Mouse (Mus musculus): ENCODE results near the gene Asna1. TPM values are rescaled to one million over a fixed set of nuclear protein-coding genes. Genes with fewer than 3 reads are reported as not detected.

Asna1 gene
- total RNA-seq, 4 experiments from 2014 or later, result 96.4 to 107 (median 101) TPM

DNA sequence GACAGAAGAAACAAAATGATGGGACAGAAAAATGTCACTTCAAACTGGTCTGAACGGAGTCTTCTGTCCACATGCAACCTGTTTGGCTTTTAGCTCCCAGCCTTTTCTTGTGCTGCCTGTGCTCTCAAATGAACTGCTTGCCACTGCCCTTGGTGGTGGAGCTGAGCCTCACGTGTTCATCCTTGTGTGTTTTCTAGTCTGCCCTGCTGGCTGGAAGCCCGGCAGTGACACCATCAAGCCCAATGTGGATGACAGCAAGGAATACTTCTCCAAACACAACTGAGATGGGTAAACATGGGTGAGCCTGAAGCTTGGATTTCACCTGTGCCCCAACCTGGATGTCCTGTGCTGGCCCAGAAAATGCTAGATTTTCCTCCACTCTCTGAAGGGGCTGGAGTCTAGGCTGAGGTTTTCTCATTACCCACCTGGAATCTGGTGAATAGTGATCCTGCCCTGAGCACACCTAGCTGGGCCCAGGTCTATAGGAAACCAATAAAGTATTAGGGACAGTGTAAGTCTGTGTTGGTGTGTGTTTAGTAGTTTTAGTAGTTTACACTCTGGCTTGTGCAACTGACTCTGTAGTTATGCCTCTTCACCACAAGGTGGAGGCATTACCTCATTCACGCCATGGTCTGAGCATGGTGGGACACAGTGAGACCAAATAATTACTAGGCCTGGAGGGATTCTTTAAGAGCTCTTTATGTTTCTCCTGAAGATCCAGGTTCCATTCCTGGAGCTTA lies 51.1 kb downstream of the Asna1 start:
- peak; percentile 88 for DNase-seq

DNA sequence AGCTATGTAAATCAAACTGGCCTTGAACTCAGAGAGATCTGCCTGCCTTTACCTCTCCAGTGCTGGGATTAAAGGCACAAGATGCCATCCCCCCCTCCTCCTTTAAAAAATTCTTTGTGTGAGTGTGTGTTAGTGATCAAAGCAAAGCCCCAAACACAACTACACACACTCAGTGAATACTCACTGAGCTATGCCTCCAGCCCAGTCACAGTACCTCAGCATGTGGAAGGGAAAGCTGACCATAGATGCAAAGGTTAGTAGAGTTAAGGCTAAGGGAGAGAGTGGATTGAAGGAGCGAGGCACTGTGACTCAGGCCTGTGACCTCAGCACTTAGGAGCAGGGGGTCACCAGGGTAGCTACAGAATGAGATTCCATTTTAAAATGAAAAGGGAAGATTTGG lies 52.0 kb downstream of the Asna1 start:
- no peak for DNase-seq

DNA sequence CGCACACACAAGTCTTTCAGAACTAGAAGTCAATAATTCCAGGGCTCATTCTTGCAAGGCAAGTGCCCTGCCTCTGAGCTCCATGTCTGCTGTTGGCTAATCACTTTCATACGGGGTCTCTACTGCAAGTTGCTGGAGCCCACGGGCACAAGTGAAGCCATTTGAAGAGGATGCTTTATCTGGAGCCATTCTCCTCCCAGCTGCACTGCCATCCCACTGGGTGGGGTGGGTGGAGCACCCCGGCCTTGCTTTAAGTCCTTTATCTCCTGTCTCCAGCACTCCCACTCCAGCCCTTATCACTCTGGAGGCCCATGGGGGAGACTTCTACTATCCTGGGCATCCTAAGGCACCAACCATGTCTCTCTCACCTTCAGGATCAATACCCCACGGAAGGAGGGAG lies 54.2 kb downstream of the Asna1 start:
- no peak for DNase-seq

DNA sequence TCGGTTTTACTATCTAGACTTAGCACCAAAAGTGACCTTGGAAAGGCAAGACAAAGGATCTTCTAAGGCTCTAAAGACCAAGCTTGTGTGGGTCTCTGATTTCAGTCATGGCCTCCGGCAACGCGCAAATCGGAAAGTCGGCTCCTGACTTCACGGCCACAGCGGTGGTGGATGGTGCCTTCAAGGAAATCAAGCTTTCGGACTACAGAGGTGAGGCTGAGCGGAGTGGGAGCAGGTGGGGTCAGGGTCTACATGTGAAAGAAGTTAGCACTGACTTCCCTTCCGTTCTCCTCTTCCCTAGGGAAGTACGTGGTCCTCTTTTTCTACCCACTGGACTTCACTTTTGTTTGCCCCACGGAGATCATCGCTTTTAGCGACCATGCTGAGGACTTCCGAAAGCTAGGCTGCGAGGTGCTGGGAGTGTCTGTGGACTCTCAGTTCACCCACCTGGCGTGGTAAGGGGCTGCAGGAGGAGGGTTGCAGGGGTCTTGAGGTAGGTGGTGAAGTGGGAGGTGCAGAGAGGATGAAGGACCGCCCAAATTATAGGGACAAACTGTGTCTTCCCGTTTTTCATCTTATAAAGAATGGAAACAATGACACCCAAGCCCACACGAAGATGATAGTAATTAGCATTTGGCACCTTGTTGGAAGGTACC lies 54.8 kb downstream of the Asna1 start:
- no peak for DNase-seq

DNA sequence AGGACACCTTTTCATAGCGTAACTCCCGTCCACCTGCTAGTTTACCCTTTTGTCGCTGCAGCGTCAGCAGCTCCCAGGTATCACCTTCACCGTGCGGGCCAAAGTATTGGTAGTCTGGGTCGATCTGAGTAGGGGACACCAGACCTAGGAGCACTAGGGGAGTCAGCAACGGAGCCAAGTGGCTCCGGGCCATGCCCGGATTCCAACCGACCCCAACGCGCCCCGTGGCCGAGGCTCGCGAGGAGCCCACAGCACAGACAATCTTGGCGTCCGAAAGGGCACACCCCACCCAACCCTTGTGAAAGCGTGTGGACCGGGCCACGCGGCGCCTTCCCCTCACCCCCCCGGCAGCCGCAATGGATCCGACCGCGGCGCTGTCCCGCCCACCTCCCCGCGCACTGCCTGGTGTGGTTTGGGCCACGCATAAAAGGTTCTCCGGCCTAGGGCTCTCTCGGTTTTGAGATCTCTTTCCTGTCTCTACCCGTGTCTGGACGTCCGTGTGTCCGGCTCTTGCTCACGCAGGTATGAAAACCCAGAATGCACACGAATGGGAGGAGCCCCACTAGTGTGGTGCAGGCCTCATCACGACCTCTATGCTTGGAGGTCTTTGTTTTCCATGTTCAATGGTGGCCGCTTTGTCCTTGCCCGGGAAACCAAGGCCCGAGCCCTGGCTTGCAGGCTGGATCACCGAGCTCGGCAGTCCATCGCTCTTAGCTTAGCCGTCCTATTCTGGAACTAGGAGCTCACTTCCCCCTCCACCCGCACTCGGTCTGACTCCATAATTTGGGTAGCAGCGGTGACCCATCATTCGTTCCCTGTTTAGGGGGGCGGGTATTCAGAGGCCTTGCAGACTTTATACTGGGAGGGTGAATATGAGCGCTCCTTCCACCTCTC lies 55.6 kb downstream of the Asna1 start, which contains the start of the genes Gm49661, Prdx2 and Rnaseh2a:
TSS of gene Gm49661 (minus strand) at position 193 of the 894 bp plus-strand sequence.
TSS of gene Prdx2 (plus strand) at position 347 of the 894 bp plus-strand sequence.
TSS of gene Rnaseh2a (minus strand) at position 527 of the 894 bp plus-strand sequence.
- DNase-seq, result peak; percentile 63

DNA sequence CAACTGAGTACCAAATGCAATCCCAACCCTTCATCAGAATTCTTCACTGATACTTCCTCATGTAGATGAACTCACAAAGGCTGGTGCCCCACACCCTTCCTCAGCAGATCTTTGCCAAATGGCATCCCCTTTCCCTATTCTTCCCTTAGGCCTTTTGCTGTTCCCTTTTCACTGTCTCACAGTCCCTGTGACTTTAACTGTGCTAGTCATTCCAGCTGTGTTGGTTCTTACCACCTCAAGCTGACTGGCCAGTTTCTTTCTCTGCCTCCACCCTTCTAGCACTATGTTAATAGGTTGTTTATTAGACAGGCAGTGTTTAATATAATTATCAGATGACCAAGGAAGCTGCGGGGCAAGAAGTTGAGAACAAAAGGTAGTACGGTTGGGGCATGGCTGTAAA lies 56.4 kb downstream of the Asna1 start:
- no peak for DNase-seq

Small RNA genes within 50 kb of the gene (microRNA-seq; reads per million reads assigned to microRNA genes)
- 0.53 to 0.84 reads per million in 2 experiments for gene Mir7070

Other genes starting within 250 kb of the Asna1 start
- gene Nfix, start 224.9 kb downstream of the Asna1 start, total RNA-seq (2022), result 100 to 1,000 TPM in 3 of 4 experiments, 10 to 100 TPM in 1; 99.6 to 150 (median 117) TPM
- 10 to 100 TPM; 11.2 to 14.9 (median 12.5) TPM for gene Dand5, start 202.5 kb downstream of the Asna1 start, total RNA-seq (2022)
- 10 to 100 TPM; 63.6 to 68.4 (median 66.2) TPM for gene Gadd45gip1, start 193.8 kb downstream of the Asna1 start, total RNA-seq (2022)
- gene Rad23a, start 184.6 kb downstream of the Asna1 start, total RNA-seq (2022), result 100 to 1,000 TPM; 107 to 125 (median 111) TPM
- gene Calr, start 178.3 kb downstream of the Asna1 start, total RNA-seq (2022), result 100 to 1,000 TPM; 629 to 719 (median 673) TPM
- 10 to 100 TPM; 59.9 to 76.8 (median 68.0) TPM for gene Farsa, start 168.3 kb downstream of the Asna1 start, total RNA-seq (2022)
- 1 to 10 TPM; 6.1 to 9.1 (median 7.1) TPM for gene Syce2, start 153.2 kb downstream of the Asna1 start, total RNA-seq (2022)
- gene Gcdh, start 131.4 kb downstream of the Asna1 start, total RNA-seq (2022), result 10 to 100 TPM; 51.9 to 66.4 (median 60.4) TPM
- under 1 TPM in 2 of 4 experiments, not detected in 2; 0.22 to 0.24 TPM for gene Klf1, start 123.4 kb downstream of the Asna1 start, total RNA-seq (2022)
- gene Dnase2a, start 116.7 kb downstream of the Asna1 start, total RNA-seq (2022), result 10 to 100 TPM; 12.5 to 28.7 (median 22.2) TPM
- gene Mast1, start 87.9 kb downstream of the Asna1 start, total RNA-seq (2022), result 1 to 10 TPM; 2.1 to 9.2 (median 5.9) TPM
- gene Rtbdn, start 78.3 kb downstream of the Asna1 start, total RNA-seq (2022), result under 1 TPM in 2 of 4 experiments, not detected in 2; 0.28 to 0.40 TPM
- 1 to 10 TPM in 2 of 4 experiments, not detected in 2; 1.7 to 2.3 TPM for gene Gm49661, start 55.8 kb downstream of the Asna1 start, total RNA-seq (2022)
- 100 to 1,000 TPM; 651 to 758 (median 708) TPM for gene Prdx2, start 55.7 kb downstream of the Asna1 start, total RNA-seq (2022)
- gene Rnaseh2a, start 55.5 kb downstream of the Asna1 start, total RNA-seq (2022), result 100 to 1,000 TPM in 3 of 4 experiments, 10 to 100 TPM in 1; 89.0 to 142 (median 110) TPM
- 100 to 1,000 TPM in 1 of 4 experiments, 10 to 100 TPM in 3; 39.9 to 211 (median 52.4) TPM for gene Junb, start 46.6 kb downstream of the Asna1 start, total RNA-seq (2022)
- gene Hook2, start 34.7 kb downstream of the Asna1 start, total RNA-seq (2022), result 10 to 100 TPM in 2 of 4 experiments, 1 to 10 TPM in 2; 6.2 to 12.7 (median 10.5) TPM
- not detected for gene Best2, start 10.8 kb downstream of the Asna1 start, total RNA-seq (2022)
- 100 to 1,000 TPM; 134 to 159 (median 155) TPM for gene Trir, start 1.5 kb upstream of the Asna1 start, total RNA-seq (2022)
- 10 to 100 TPM; 67.7 to 85.8 (median 73.5) TPM for gene Tnpo2, start 11.6 kb upstream of the Asna1 start, total RNA-seq (2022)
- gene Fbxw9, start 34.8 kb upstream of the Asna1 start, total RNA-seq (2022), result 10 to 100 TPM; 15.0 to 29.6 (median 21.6) TPM
- 1 to 10 TPM in 1 of 4 experiments, not detected in 3; 1.3 TPM for gene Gm5741, start 42.7 kb upstream of the Asna1 start, total RNA-seq (2022)
- gene Dhps, start 46.5 kb upstream of the Asna1 start, total RNA-seq (2022), result 10 to 100 TPM; 31.4 to 41.2 (median 33.2) TPM
- gene Wdr83os, start 55.5 kb upstream of the Asna1 start, total RNA-seq (2022), result 10 to 100 TPM; 76.0 to 87.7 (median 81.1) TPM
- gene Wdr83, start 56.0 kb upstream of the Asna1 start, total RNA-seq (2022), result 10 to 100 TPM; 22.6 to 30.1 (median 29.2) TPM
- gene Man2b1, start 58.0 kb upstream of the Asna1 start, total RNA-seq (2022), result 10 to 100 TPM; 53.4 to 60.8 (median 54.3) TPM
- 1 to 10 TPM; 1.7 to 2.4 (median 1.9) TPM for gene Zfp791, start 97.8 kb upstream of the Asna1 start, total RNA-seq (2022)
- gene Cks1brt, start 126.6 kb upstream of the Asna1 start, total RNA-seq (2022), result not detected
- gene Olfr371, start 200.7 kb upstream of the Asna1 start, total RNA-seq (2022), result not detected